16 mouse cellular contexts compared by ENCODE assay signal in the genomic region with DNA sequence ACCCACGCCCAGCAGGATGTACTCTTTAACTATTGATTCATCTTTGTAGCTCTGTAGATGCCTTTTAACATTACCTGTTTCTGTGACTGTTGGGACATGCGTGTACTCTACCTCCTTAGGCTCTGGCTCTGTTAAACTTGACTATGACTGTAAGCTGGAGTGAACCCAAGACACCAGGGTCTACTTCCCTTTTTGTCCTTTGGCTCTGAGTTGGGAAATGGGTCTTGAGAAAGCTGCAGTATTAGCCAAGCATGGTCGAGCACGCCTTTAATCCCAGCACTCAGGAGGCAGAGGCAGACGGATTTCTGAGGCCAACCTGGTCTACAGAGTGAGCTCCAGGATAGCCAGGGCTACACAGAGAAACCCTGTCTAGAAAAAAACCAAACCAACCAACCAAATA. TPM values are rescaled to one million over a fixed set of nuclear protein-coding genes. Genes with fewer than 3 reads are reported as not detected.
DNase-seq lines count a peak whose midpoint lies in the region; ATAC-seq and TF ChIP-seq lines count a peak whose summit lies in the region.
"Had no signal": no experiment of that assay in that cellular context is flagged by ENCODE, and none has a peak within 500 bp of the region (broad histone marks: within the 10 kb centered on the region; RNA-seq: fewer than 3 reads in every experiment).

No protein-coding gene starts in this region.

- 90% methylated on average over 5 of the region's 5 CpGs for WGBS in neural tube, embryonic 13.5 days
- WGBS in neural tube, embryonic 15.5 days: 92% methylated on average over 5 of the region's 5 CpGs
- WGBS in liver, embryonic 12.5 days (ENCODE audit: insufficient replicate concordance): 63% methylated on average over 5 of the region's 5 CpGs

- no peak overlapping the region for H3K9ac ChIP-seq in neural tube, embryonic 13.5 days
- no peak overlapping the region for H3K9ac ChIP-seq in neural tube, embryonic 15.5 days (replicated peaks)
- peak overlapping the region; percentile 40; the same call in 1 of the 2 replicates for H3K9ac ChIP-seq in liver, embryonic 12.5 days
- H3K9ac ChIP-seq: heart, embryonic 15.5 days; lung, embryonic 14.5 days; neural tube, embryonic 12.5 days had no signal

- 0 out of 2 replicates have a peak overlapping the region, but pooled peaks have one; percentile 20 for H3K27ac ChIP-seq in gastrocnemius, adult 2 months
- H3K27ac ChIP-seq in neural tube, embryonic 13.5 days (replicated peaks): no peak overlapping the region
- no peak overlapping the region for H3K27ac ChIP-seq in neural tube, embryonic 15.5 days (replicated peaks)
- peak overlapping the region; percentile 95 for H3K27ac ChIP-seq in liver, embryonic 12.5 days
- H3K27ac ChIP-seq: neural tube, embryonic 12.5 days had no signal

- DNase-seq in gastrocnemius, adult 2 months: no peak
- no peak for DNase-seq in gastrocnemius, adult 18-20 months (ENCODE audit: low spot score)
- no peak for DNase-seq in kidney, adult 11 months
- no peak for DNase-seq in layer of hippocampus, postnatal 10 days (ENCODE audit: low spot score in 2 of 2)
- DNase-seq: adrenal gland, postnatal 14 days; B cell, adult 2 months; gastrocnemius, postnatal 36 days; lung, embryonic 14.5 days; midbrain, embryonic 14.5 days had no signal

- ATAC-seq in neural tube, embryonic 13.5 days (ENCODE audit: low read depth): no peak
- no peak for ATAC-seq in neural tube, embryonic 15.5 days (ENCODE audit: low FRiP score)
- ATAC-seq in liver, embryonic 12.5 days: no peak
- peak; percentile 49 for ATAC-seq in monocyte, adult 5-6 weeks (replicated peaks; ENCODE audit: insufficient number of reproducible peaks, low FRiP score, low TSS enrichment, poor library complexity, severe bottlenecking)
- ATAC-seq: hindbrain, embryonic 16.5 days had no signal

- H3K4me1 ChIP-seq in neural tube, embryonic 13.5 days (replicated peaks): peaks cover 72% of the 10 kb centered on the region
- H3K4me1 ChIP-seq in neural tube, embryonic 15.5 days: peaks cover 67% of the 10 kb centered on the region
- H3K4me1 ChIP-seq in liver, embryonic 12.5 days: peaks cover 76% of the 10 kb centered on the region

- intact Hi-C loops in gastrocnemius, adult 2 months (cut with DNase I): no loop called here

- H3K36me3 ChIP-seq in neural tube, embryonic 13.5 days: peaks cover 8% of the 10 kb centered on the region; the same call in 1 of the 2 replicates
- peaks cover 4% of the 10 kb centered on the region; the same call in 1 of the 2 replicates for H3K36me3 ChIP-seq in neural tube, embryonic 15.5 days
- peaks cover 22% of the 10 kb centered on the region for H3K36me3 ChIP-seq in liver, embryonic 12.5 days
- H3K36me3 ChIP-seq: heart, embryonic 15.5 days had no signal

- H3K4me2 ChIP-seq in neural tube, embryonic 13.5 days: peak overlapping the region; percentile 4; the same call in 1 of the 2 replicates
- no peak overlapping the region for H3K4me2 ChIP-seq in neural tube, embryonic 15.5 days
- peak overlapping the region; percentile 98 for H3K4me2 ChIP-seq in liver, embryonic 12.5 days
- H3K4me2 ChIP-seq: heart, embryonic 15.5 days had no signal

- H3K27me3 ChIP-seq in neural tube, embryonic 13.5 days: no peaks in the 10 kb centered on the region
- no peaks in the 10 kb centered on the region for H3K27me3 ChIP-seq in neural tube, embryonic 15.5 days (replicated peaks)
- H3K27me3 ChIP-seq in liver, embryonic 12.5 days (replicated peaks): no peaks in the 10 kb centered on the region
- H3K27me3 ChIP-seq: heart, embryonic 15.5 days; neural tube, embryonic 12.5 days had no signal

- H3K9me3 ChIP-seq in neural tube, embryonic 13.5 days: no peaks in the 10 kb centered on the region
- no peaks in the 10 kb centered on the region for H3K9me3 ChIP-seq in neural tube, embryonic 15.5 days (replicated peaks)
- no peaks in the 10 kb centered on the region for H3K9me3 ChIP-seq in liver, embryonic 12.5 days (replicated peaks)
- H3K9me3 ChIP-seq: heart, embryonic 15.5 days; neural tube, embryonic 12.5 days had no signal

- no peak for TF ChIP-seq CTCF in gastrocnemius, adult 2 months (IDR thresholded peaks at IDR 0.05)

- no peak overlapping the region for H3K4me3 ChIP-seq in gastrocnemius, adult 2 months
- H3K4me3 ChIP-seq in neural tube, embryonic 13.5 days: no peak overlapping the region
- H3K4me3 ChIP-seq in neural tube, embryonic 15.5 days (replicated peaks): no peak overlapping the region
- no peak overlapping the region for H3K4me3 ChIP-seq in liver, embryonic 12.5 days
- H3K4me3 ChIP-seq: heart, embryonic 15.5 days; neural tube, embryonic 12.5 days had no signal

RNA-seq across cellular contexts. Expression of a gene that starts 1.9 kb away (rescaled TPM):
- 10 to 100 TPM; 39.2 to 43.4 TPM for total RNA-seq in gastrocnemius, adult 2 months (2021)
- 10 to 100 TPM; 43.7 to 44.5 TPM for total RNA-seq in gastrocnemius, adult 18-20 months (2021)
- 198 and 201 TPM in 2 replicates for polyA plus RNA-seq in neural tube, embryonic 13.5 days (2015; fragmentation: Nextera tagmentation; extraction: Ambion mirVana)
- polyA plus RNA-seq in neural tube, embryonic 15.5 days (2015; fragmentation: Nextera tagmentation; extraction: Ambion mirVana): 145 and 174 TPM in 2 replicates
- 180 and 183 TPM in 2 replicates for polyA plus RNA-seq in liver, embryonic 12.5 days (2016; fragmentation: Nextera tagmentation; extraction: Ambion mirVana)
- 20.2 to 38.8 TPM (median 28.6 TPM) in 3 replicates for total RNA-seq in monocyte, adult 5-6 weeks (2017)
- total RNA-seq in layer of hippocampus, postnatal 10 days (2021): 10 to 100 TPM; 23.3 to 42.6 TPM

RNA-seq across cellular contexts. Expression of a gene that starts 3.6 kb away (rescaled TPM):
- 10 to 100 TPM; 21.9 to 25.0 TPM for total RNA-seq in gastrocnemius, adult 2 months (2021)
- total RNA-seq in gastrocnemius, adult 18-20 months (2021): 10 to 100 TPM; 21.9 to 22.0 TPM
- polyA plus RNA-seq in neural tube, embryonic 13.5 days (2015; fragmentation: Nextera tagmentation; extraction: Ambion mirVana): 61.4 and 64.1 TPM in 2 replicates
- 55.8 and 58.3 TPM in 2 replicates for polyA plus RNA-seq in neural tube, embryonic 15.5 days (2015; fragmentation: Nextera tagmentation; extraction: Ambion mirVana)
- polyA plus RNA-seq in liver, embryonic 12.5 days (2016; fragmentation: Nextera tagmentation; extraction: Ambion mirVana): 53.0 and 53.2 TPM in 2 replicates
- total RNA-seq in monocyte, adult 5-6 weeks (2017): 12.3 to 21.2 TPM (median 20.9 TPM) in 3 replicates
- 10 to 100 TPM; 32.1 to 34.2 TPM for total RNA-seq in layer of hippocampus, postnatal 10 days (2021)

RNA-seq across cellular contexts. Expression of a gene that starts 5.4 kb away (rescaled TPM):
- total RNA-seq in gastrocnemius, adult 2 months (2021): 1 to 10 TPM; 1.0 to 1.8 TPM
- under 1 TPM; 0.93 to 0.98 TPM for total RNA-seq in gastrocnemius, adult 18-20 months (2021)
- 52.7 and 63.8 TPM in 2 replicates for polyA plus RNA-seq in neural tube, embryonic 13.5 days (2015; fragmentation: Nextera tagmentation; extraction: Ambion mirVana)
- polyA plus RNA-seq in neural tube, embryonic 15.5 days (2015; fragmentation: Nextera tagmentation; extraction: Ambion mirVana): 47.5 and 49.3 TPM in 2 replicates
- polyA plus RNA-seq in liver, embryonic 12.5 days (2016; fragmentation: Nextera tagmentation; extraction: Ambion mirVana): 29.0 and 29.2 TPM in 2 replicates
- total RNA-seq in monocyte, adult 5-6 weeks (2017): 3.6 to 7.3 TPM (median 5.4 TPM) in 3 replicates
- 10 to 100 TPM; 23.9 to 25.4 TPM for total RNA-seq in layer of hippocampus, postnatal 10 days (2021)

RNA-seq across cellular contexts. Expression of a gene that starts 22.2 kb away (rescaled TPM):
- total RNA-seq in gastrocnemius, adult 2 months (2021): 10 to 100 TPM; 19.7 TPM
- total RNA-seq in gastrocnemius, adult 18-20 months (2021): 10 to 100 TPM; 19.7 to 20.6 TPM
- polyA plus RNA-seq in neural tube, embryonic 13.5 days (2015; fragmentation: Nextera tagmentation; extraction: Ambion mirVana): 43.9 and 48.6 TPM in 2 replicates
- 45.3 and 46.5 TPM in 2 replicates for polyA plus RNA-seq in neural tube, embryonic 15.5 days (2015; fragmentation: Nextera tagmentation; extraction: Ambion mirVana)
- polyA plus RNA-seq in liver, embryonic 12.5 days (2016; fragmentation: Nextera tagmentation; extraction: Ambion mirVana): 30.1 and 30.9 TPM in 2 replicates
- 29.2 to 48.9 TPM (median 46.8 TPM) in 3 replicates for total RNA-seq in monocyte, adult 5-6 weeks (2017)
- 10 to 100 TPM; 59.5 to 63.9 TPM for total RNA-seq in layer of hippocampus, postnatal 10 days (2021)

RNA-seq across cellular contexts. Expression of a gene that starts 31.0 kb away (rescaled TPM):
- total RNA-seq in gastrocnemius, adult 2 months (2021): not detected
- total RNA-seq in gastrocnemius, adult 18-20 months (2021): not detected
- polyA plus RNA-seq in neural tube, embryonic 13.5 days (2015; fragmentation: Nextera tagmentation; extraction: Ambion mirVana): 0.46 and 0.54 TPM in 2 replicates
- 0.28 and 0.47 TPM in 2 replicates for polyA plus RNA-seq in neural tube, embryonic 15.5 days (2015; fragmentation: Nextera tagmentation; extraction: Ambion mirVana)
- polyA plus RNA-seq in liver, embryonic 12.5 days (2016; fragmentation: Nextera tagmentation; extraction: Ambion mirVana): 0.12 and 0.19 TPM in 2 replicates
- total RNA-seq in monocyte, adult 5-6 weeks (2017): 0.19 TPM in 1 of 3 replicates, not detected in the others
- total RNA-seq in layer of hippocampus, postnatal 10 days (2021): under 1 TPM; 0.33 to 0.53 TPM
- total RNA-seq: adrenal gland, postnatal 14 days; gastrocnemius, postnatal 36 days had no signal

Comparison
In these comparisons a context has a peak if more than half of its experiments do, and no peak if none do; other contexts are left out.
1. H3K27ac ChIP-seq: peak in gastrocnemius, adult 2 months (single experiment) and liver, embryonic 12.5 days (single experiment); none in neural tube, embryonic 13.5 days (single experiment) and neural tube, embryonic 15.5 days (single experiment).